13 mouse cellular contexts compared by ENCODE assay signal in the genomic region with DNA sequence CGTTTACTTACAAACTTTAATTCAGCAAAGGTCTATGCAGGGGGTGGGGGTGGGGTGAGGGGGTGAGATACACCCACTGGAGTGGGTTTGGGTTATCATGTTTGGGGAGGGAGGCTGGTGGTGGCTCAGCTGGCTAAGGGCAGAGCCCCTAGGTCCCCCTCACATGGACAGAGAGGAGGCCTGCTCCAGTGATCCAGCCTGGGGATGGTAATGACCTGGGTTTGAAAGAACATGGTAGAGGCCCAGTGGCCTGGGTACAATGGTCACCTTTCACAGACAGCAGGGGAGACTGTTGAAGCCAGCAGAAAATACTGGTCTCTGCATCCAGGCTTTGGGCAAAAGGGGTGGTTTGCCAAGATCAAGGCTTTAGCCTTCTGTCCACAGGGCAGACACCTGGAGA. TPM values are rescaled to one million over a fixed set of nuclear protein-coding genes. Genes with fewer than 3 reads are reported as not detected.
DNase-seq lines count a peak whose midpoint lies in the region; ATAC-seq and TF ChIP-seq lines count a peak whose summit lies in the region.
"Had no signal": no experiment of that assay in that cellular context is flagged by ENCODE, and none has a peak within 500 bp of the region (broad histone marks: within the 10 kb centered on the region; RNA-seq: fewer than 3 reads in every experiment).

No protein-coding gene starts in this region.

- no peaks in the 10 kb centered on the region for H3K9me3 ChIP-seq in forebrain, embryonic 10.5 days
- no peaks in the 10 kb centered on the region for H3K9me3 ChIP-seq in forebrain, embryonic 16.5 days (ENCODE audit: control insufficient read depth, low read length)
- no peaks in the 10 kb centered on the region for H3K9me3 ChIP-seq in kidney, embryonic 15.5 days (replicated peaks)
- no peaks in the 10 kb centered on the region for H3K9me3 ChIP-seq in stomach, embryonic 15.5 days
- H3K9me3 ChIP-seq in stomach, postnatal 0 days (ENCODE audit: control insufficient read depth, low read length): no peaks in the 10 kb centered on the region

- DNase-seq in forebrain, embryonic 10.5 days (ENCODE audit: extremely low spot score, low spot score): no peak
- no peak for DNase-seq in kidney, postnatal 4 days
- no peak for DNase-seq in stomach, postnatal 0 days (ENCODE audit: low spot score)
- no peak for DNase-seq in Muller cell, postnatal 12 days (ENCODE audit: inconsistent ontology term)
- no peak for DNase-seq in spleen, postnatal 36 days (ENCODE audit: low spot score in 2 of 2)
- DNase-seq: cerebellum, postnatal 36 days; gastrocnemius, postnatal 10 days; heart, postnatal 14 days; lung, postnatal 4 days; right cerebral cortex, postnatal 4 days had no signal

- no peak for TF ChIP-seq CTCF in stomach, postnatal 0 days (IDR thresholded peaks at IDR 0.05; ENCODE audit: low read depth)

- peaks cover 26% of the 10 kb centered on the region for H3K4me1 ChIP-seq in forebrain, embryonic 10.5 days
- H3K4me1 ChIP-seq in forebrain, embryonic 16.5 days (replicated peaks; ENCODE audit: control insufficient read depth, insufficient read depth, low read length): peaks cover 15% of the 10 kb centered on the region
- H3K4me1 ChIP-seq in kidney, embryonic 15.5 days: peaks cover 18% of the 10 kb centered on the region
- H3K4me1 ChIP-seq in stomach, embryonic 15.5 days: peaks cover 15% of the 10 kb centered on the region
- no peaks in the 10 kb centered on the region for H3K4me1 ChIP-seq in stomach, postnatal 0 days (replicated peaks; ENCODE audit: control insufficient read depth, insufficient read depth)

- TF ChIP-seq EP300 in stomach, postnatal 0 days (optimal IDR thresholded peaks at IDR 0.05): no peak

- H3K4me2 ChIP-seq in forebrain, embryonic 16.5 days (ENCODE audit: low read length): no peak overlapping the region; the same call in 1 of the 2 replicates
- H3K4me2 ChIP-seq in kidney, embryonic 15.5 days: no peak overlapping the region
- H3K4me2 ChIP-seq in stomach, embryonic 15.5 days: no peak overlapping the region
- H3K4me2 ChIP-seq in stomach, postnatal 0 days (replicated peaks; ENCODE audit: low read depth): no peak overlapping the region

- no peak for ATAC-seq in forebrain, embryonic 16.5 days
- ATAC-seq in kidney, embryonic 15.5 days (replicated peaks; ENCODE audit: low FRiP score): no peak
- ATAC-seq in stomach, embryonic 15.5 days (ENCODE audit: insufficient read depth, low FRiP score, low read depth): no peak
- ATAC-seq in stomach, postnatal 0 days (ENCODE audit: low FRiP score, low TSS enrichment): no peak

- H3K36me3 ChIP-seq in forebrain, embryonic 10.5 days (replicated peaks): peaks cover 78% of the 10 kb centered on the region
- peaks cover 18% of the 10 kb centered on the region for H3K36me3 ChIP-seq in forebrain, embryonic 16.5 days (ENCODE audit: control insufficient read depth, insufficient read depth)
- H3K36me3 ChIP-seq in kidney, embryonic 15.5 days: peaks cover 74% of the 10 kb centered on the region
- H3K36me3 ChIP-seq in stomach, embryonic 15.5 days: peaks cover 39% of the 10 kb centered on the region
- peaks cover 14% of the 10 kb centered on the region for H3K36me3 ChIP-seq in stomach, postnatal 0 days (ENCODE audit: control insufficient read depth, insufficient read depth, low read length)

- H3K4me3 ChIP-seq in forebrain, embryonic 10.5 days: peak overlapping the region; percentile 71; the same call in 1 of the 2 replicates
- H3K4me3 ChIP-seq in forebrain, embryonic 16.5 days (replicated peaks; ENCODE audit: low read length): no peak overlapping the region
- no peak overlapping the region for H3K4me3 ChIP-seq in kidney, embryonic 15.5 days (replicated peaks)
- no peak overlapping the region for H3K4me3 ChIP-seq in stomach, embryonic 15.5 days (replicated peaks)
- H3K4me3 ChIP-seq in stomach, postnatal 0 days (ENCODE audit: low read depth, low read length): no peak overlapping the region

- no peak overlapping the region for H3K27ac ChIP-seq in forebrain, embryonic 10.5 days
- no peak overlapping the region for H3K27ac ChIP-seq in forebrain, embryonic 16.5 days (ENCODE audit: low read length)
- H3K27ac ChIP-seq in kidney, embryonic 15.5 days: 0 out of 2 replicates have a peak overlapping the region, but pooled peaks have one; percentile 80
- H3K27ac ChIP-seq in stomach, embryonic 15.5 days: peak overlapping the region; percentile 52; the same call in 1 of the 2 replicates
- H3K27ac ChIP-seq in stomach, postnatal 0 days (replicated peaks): no peak overlapping the region; the same call in 1 of the 2 replicates

- 85% methylated on average over 1 of the region's 1 CpGs for WGBS in forebrain, embryonic 10.5 days
- 93% methylated on average over 1 of the region's 1 CpGs for WGBS in forebrain, embryonic 16.5 days
- 80% methylated on average over 1 of the region's 1 CpGs for WGBS in kidney, embryonic 15.5 days
- WGBS in stomach, embryonic 15.5 days: 81% methylated on average over 1 of the region's 1 CpGs
- WGBS in stomach, postnatal 0 days: 67% methylated on average over 1 of the region's 1 CpGs

- H3K9ac ChIP-seq in forebrain, embryonic 16.5 days (replicated peaks; ENCODE audit: low read depth, low read length): no peak overlapping the region
- no peak overlapping the region for H3K9ac ChIP-seq in kidney, embryonic 15.5 days
- no peak overlapping the region for H3K9ac ChIP-seq in stomach, embryonic 15.5 days
- no peak overlapping the region for H3K9ac ChIP-seq in stomach, postnatal 0 days (ENCODE audit: low read length)

- H3K27me3 ChIP-seq in forebrain, embryonic 10.5 days (ENCODE audit: poor library complexity, severe bottlenecking): no peaks in the 10 kb centered on the region
- no peaks in the 10 kb centered on the region for H3K27me3 ChIP-seq in forebrain, embryonic 16.5 days (replicated peaks; ENCODE audit: control insufficient read depth, insufficient read depth, low read length)
- no peaks in the 10 kb centered on the region for H3K27me3 ChIP-seq in kidney, embryonic 15.5 days
- no peaks in the 10 kb centered on the region for H3K27me3 ChIP-seq in stomach, embryonic 15.5 days (replicated peaks)
- no peaks in the 10 kb centered on the region for H3K27me3 ChIP-seq in stomach, postnatal 0 days (ENCODE audit: control insufficient read depth, insufficient read depth, low read length)

RNA-seq across cellular contexts. Expression of gene Fdx1l, which starts 0.8 kb away (rescaled TPM):
- 60.9 and 61.7 TPM in 2 replicates for polyA plus RNA-seq in forebrain, embryonic 10.5 days (2016; fragmentation: Nextera tagmentation; extraction: Ambion mirVana)
- polyA plus RNA-seq in forebrain, embryonic 16.5 days (2015; fragmentation: Nextera tagmentation; extraction: Ambion mirVana): 49.7 and 60.5 TPM in 2 replicates
- polyA plus RNA-seq in kidney, embryonic 15.5 days (2015; fragmentation: Nextera tagmentation; extraction: Ambion mirVana): 53.9 and 61.0 TPM in 2 replicates
- polyA plus RNA-seq in stomach, embryonic 15.5 days (2015; fragmentation: Nextera tagmentation; extraction: Ambion mirVana): 57.6 and 58.0 TPM in 2 replicates
- polyA plus RNA-seq in stomach, postnatal 0 days (2015; fragmentation: Nextera tagmentation; extraction: Ambion mirVana): 39.4 and 42.3 TPM in 2 replicates

RNA-seq across cellular contexts. Expression of gene Gm49373, which starts 1.3 kb away (rescaled TPM):
- 0.50 and 0.82 TPM in 2 replicates for polyA plus RNA-seq in forebrain, embryonic 10.5 days (2016; fragmentation: Nextera tagmentation; extraction: Ambion mirVana)
- polyA plus RNA-seq in forebrain, embryonic 16.5 days (2015; fragmentation: Nextera tagmentation; extraction: Ambion mirVana): 1.2 and 1.4 TPM in 2 replicates
- 0.45 and 0.86 TPM in 2 replicates for polyA plus RNA-seq in kidney, embryonic 15.5 days (2015; fragmentation: Nextera tagmentation; extraction: Ambion mirVana)
- polyA plus RNA-seq in stomach, embryonic 15.5 days (2015; fragmentation: Nextera tagmentation; extraction: Ambion mirVana): 0.58 and 0.82 TPM in 2 replicates
- polyA plus RNA-seq in stomach, postnatal 0 days (2015; fragmentation: Nextera tagmentation; extraction: Ambion mirVana): 0.11 and 0.24 TPM in 2 replicates

RNA-seq across cellular contexts. Expression of gene Zglp1, which starts 7.3 kb away (rescaled TPM):
- 1.5 and 1.9 TPM in 2 replicates for polyA plus RNA-seq in forebrain, embryonic 10.5 days (2016; fragmentation: Nextera tagmentation; extraction: Ambion mirVana)
- 0.25 and 1.7 TPM in 2 replicates for polyA plus RNA-seq in forebrain, embryonic 16.5 days (2015; fragmentation: Nextera tagmentation; extraction: Ambion mirVana)
- polyA plus RNA-seq in kidney, embryonic 15.5 days (2015; fragmentation: Nextera tagmentation; extraction: Ambion mirVana): 1.6 and 1.8 TPM in 2 replicates
- 0.73 TPM in 1 of 2 replicates, not detected in the other for polyA plus RNA-seq in stomach, embryonic 15.5 days (2015; fragmentation: Nextera tagmentation; extraction: Ambion mirVana)
- polyA plus RNA-seq in stomach, postnatal 0 days (2015; fragmentation: Nextera tagmentation; extraction: Ambion mirVana): not detected in 2 replicates

RNA-seq across cellular contexts. Expression of gene Gm38431, which starts 17.6 kb away (rescaled TPM):
- polyA plus RNA-seq in forebrain, embryonic 10.5 days (2016; fragmentation: Nextera tagmentation; extraction: Ambion mirVana): 3.1 and 3.3 TPM in 2 replicates
- polyA plus RNA-seq in forebrain, embryonic 16.5 days (2015; fragmentation: Nextera tagmentation; extraction: Ambion mirVana): 1.6 and 1.9 TPM in 2 replicates
- polyA plus RNA-seq in kidney, embryonic 15.5 days (2015; fragmentation: Nextera tagmentation; extraction: Ambion mirVana): 2.2 and 3.0 TPM in 2 replicates
- polyA plus RNA-seq in stomach, embryonic 15.5 days (2015; fragmentation: Nextera tagmentation; extraction: Ambion mirVana): 1.6 and 1.7 TPM in 2 replicates
- polyA plus RNA-seq in stomach, postnatal 0 days (2015; fragmentation: Nextera tagmentation; extraction: Ambion mirVana): 0.28 and 0.86 TPM in 2 replicates

RNA-seq across cellular contexts. Expression of gene Raver1, which starts 17.6 kb away (rescaled TPM):
- polyA plus RNA-seq in forebrain, embryonic 10.5 days (2016; fragmentation: Nextera tagmentation; extraction: Ambion mirVana): 94.3 and 103 TPM in 2 replicates
- polyA plus RNA-seq in forebrain, embryonic 16.5 days (2015; fragmentation: Nextera tagmentation; extraction: Ambion mirVana): 37.4 and 38.8 TPM in 2 replicates
- polyA plus RNA-seq in kidney, embryonic 15.5 days (2015; fragmentation: Nextera tagmentation; extraction: Ambion mirVana): 67.9 and 76.3 TPM in 2 replicates
- polyA plus RNA-seq in stomach, embryonic 15.5 days (2015; fragmentation: Nextera tagmentation; extraction: Ambion mirVana): 48.3 and 60.9 TPM in 2 replicates
- 15.0 and 18.3 TPM in 2 replicates for polyA plus RNA-seq in stomach, postnatal 0 days (2015; fragmentation: Nextera tagmentation; extraction: Ambion mirVana)

Comparison
In these comparisons a context has a peak if more than half of its experiments do, and no peak if none do; other contexts are left out.
1. H3K27ac ChIP-seq: peak in kidney, embryonic 15.5 days (single experiment) and stomach, embryonic 15.5 days (single experiment); none in forebrain, embryonic 10.5 days (single experiment), forebrain, embryonic 16.5 days (single experiment) and stomach, postnatal 0 days (single experiment).